Mouse (Mus musculus): ENCODE measurements around the gene Cfap97. TPM values are rescaled to one million over a fixed set of nuclear protein-coding genes. Genes with fewer than 3 reads are reported as not detected.
A peak's percentile ranks its signal among the peaks of the same experiment; 100 is the strongest.
"Not testable (repeated sequence)": the region's sequence is repeated elsewhere in the genome, so short reads cannot be mapped to it uniquely, and the experiment has no call there.

The Cfap97 gene
- total RNA-seq (2014; rRNA removed) (8.7 and 10.1 TPM in 2 replicates), polyA plus RNA-seq (2012; rRNA removed) (3.0 and 3.4 TPM in 2 replicates)

DNA sequence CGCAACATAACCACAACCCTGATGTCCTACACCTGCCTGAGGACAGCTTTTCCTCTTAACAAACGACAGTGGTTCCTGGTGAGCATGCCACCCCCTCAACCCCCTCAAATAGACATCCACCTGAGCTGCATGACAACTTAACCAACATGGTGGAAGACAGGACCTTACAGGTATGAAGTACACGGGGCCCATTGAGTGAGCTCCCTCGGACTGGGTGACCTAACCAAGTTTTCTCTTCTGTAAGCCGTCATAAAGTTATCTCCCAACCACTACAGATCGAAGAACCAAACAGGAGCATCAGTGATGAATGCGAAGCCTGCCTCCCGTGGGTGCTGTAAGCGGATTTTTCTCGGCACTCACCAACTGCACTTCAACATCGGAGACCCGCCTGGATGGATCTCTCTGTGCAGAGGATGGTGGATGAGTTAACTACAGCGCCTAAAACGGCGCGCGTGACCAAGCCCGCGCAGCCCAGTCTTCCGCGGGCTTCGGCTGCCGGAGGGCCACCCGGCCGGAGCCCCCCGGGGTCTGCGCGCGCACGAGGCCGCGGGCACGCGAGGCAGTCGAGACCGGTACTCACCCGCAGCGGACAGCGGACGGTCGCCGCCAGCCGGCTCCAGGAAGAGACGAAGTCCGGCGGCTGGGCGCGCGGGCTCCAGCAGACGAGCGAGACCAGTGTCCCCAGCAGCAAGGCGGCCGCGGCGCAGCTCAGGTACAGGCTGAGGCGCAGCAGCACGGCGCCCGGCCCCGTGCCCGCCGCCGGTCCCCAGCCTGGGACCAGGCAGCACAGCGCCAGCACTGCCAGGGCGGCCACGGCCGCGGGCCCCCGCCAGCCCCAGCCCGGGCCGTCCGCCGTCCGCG is at the start of gene Cfap97:
Gene Cfap97 (plus strand): TSS at position 570 of the 861 bp plus-strand sequence.
- no peak for TF ChIP-seq CTCF (IDR thresholded peaks at IDR 0.05; ENCODE audit: low read depth, low read length)
- no peak for TF ChIP-seq POLR2A (IDR thresholded peaks at IDR 0.05; ENCODE audit: extremely low read depth, insufficient read depth, low read length)
- 3% methylated on average over 75 of the region's 75 CpGs for WGBS
- DNase-seq (ENCODE audit: extremely low read depth, low read depth, low spot score), result no peak
- Histone ChIP-seq H3K36me3 (ENCODE audit: control insufficient read depth, insufficient read depth, low read length) (no peaks in the 10 kb centered on the region), H3K27me3 (ENCODE audit: control insufficient read depth, insufficient read depth, low read length) (no peaks in the 10 kb centered on the region), H3K4me1 (ENCODE audit: control insufficient read depth, insufficient read depth, low read length) (peaks cover 4% of the 10 kb centered on the region; the same call in 1 of the 2 replicates), H3K9ac (ENCODE audit: low read depth, low read length) (peak within 1 kb of the TSS; percentile 92), H3K4me3 (ENCODE audit: insufficient read depth, low read depth, low read length) (peak within 1 kb of the TSS; percentile 84), H3K27ac (replicated peaks; ENCODE audit: insufficient read depth, low read depth, low read length) (peak within 1 kb of the TSS; percentile 69), H3K79me2 (ENCODE audit: control insufficient read depth, insufficient read depth, low read length) (peaks cover 19% of the 10 kb centered on the region)

GRCm38 (mm10) chr8:46103434-46103833 is 48.1 kb upstream of the Cfap97 start:
- H3K9ac ChIP-seq (ENCODE audit: low read depth, low read length), result no peak overlapping the region
- 98% methylated on average over 11 of the region's 11 CpGs for WGBS
- no peak for DNase-seq (ENCODE audit: extremely low read depth, low read depth, low spot score)
- H3K79me2 ChIP-seq (ENCODE audit: control insufficient read depth, insufficient read depth, low read length), result no peaks in the 10 kb centered on the region
- H3K4me3 ChIP-seq (ENCODE audit: insufficient read depth, low read depth, low read length), result no peak overlapping the region
- H3K27ac ChIP-seq (replicated peaks; ENCODE audit: insufficient read depth, low read depth, low read length), result no peak overlapping the region
- H3K4me1 ChIP-seq (ENCODE audit: control insufficient read depth, insufficient read depth, low read length), result no peaks in the 10 kb centered on the region
- H3K27me3 ChIP-seq (ENCODE audit: control insufficient read depth, insufficient read depth, low read length), result no peaks in the 10 kb centered on the region
- H3K36me3 ChIP-seq (ENCODE audit: control insufficient read depth, insufficient read depth, low read length), result peaks cover 10% of the 10 kb centered on the region; the same call in 1 of the 2 replicates
- TF ChIP-seq POLR2A (IDR thresholded peaks at IDR 0.05; ENCODE audit: extremely low read depth, insufficient read depth, low read length) (no peak), CTCF (IDR thresholded peaks at IDR 0.05; ENCODE audit: low read depth, low read length) (no peak)

- TF ChIP-seq CTCF (IDR thresholded peaks at IDR 0.05; ENCODE audit: low read depth, low read length) (no peak), POLR2A (IDR thresholded peaks at IDR 0.05; ENCODE audit: extremely low read depth, insufficient read depth, low read length) (no peak)
- DNase-seq (ENCODE audit: extremely low read depth, low read depth, low spot score), result no peak
These were observed 43.9 kb upstream of the Cfap97 start for GRCm38 (mm10) chr8:46107690-46108089.

GRCm38 (mm10) chr8:46113421-46114170 is 38.0 kb upstream of the Cfap97 start:
- not testable (repeated sequence) for H3K4me3 ChIP-seq (ENCODE audit: insufficient read depth, low read depth, low read length); H3K27me3 ChIP-seq (ENCODE audit: control insufficient read depth, insufficient read depth, low read length); H3K4me1 ChIP-seq (ENCODE audit: control insufficient read depth, insufficient read depth, low read length); H3K9ac ChIP-seq (ENCODE audit: low read depth, low read length); H3K79me2 ChIP-seq (ENCODE audit: control insufficient read depth, insufficient read depth, low read length); H3K27ac ChIP-seq (replicated peaks; ENCODE audit: insufficient read depth, low read depth, low read length); DNase-seq (ENCODE audit: extremely low read depth, low read depth, low spot score); H3K36me3 ChIP-seq (ENCODE audit: control insufficient read depth, insufficient read depth, low read length)

More at GRCm38 (mm10) chr8:46107690-46108089, 43.9 kb upstream of the Cfap97 start:
- Histone ChIP-seq H3K4me3 (ENCODE audit: insufficient read depth, low read depth, low read length) (no peak overlapping the region), H3K4me1 (ENCODE audit: control insufficient read depth, insufficient read depth, low read length) (no peaks in the 10 kb centered on the region), H3K27ac (replicated peaks; ENCODE audit: insufficient read depth, low read depth, low read length) (no peak overlapping the region), H3K79me2 (ENCODE audit: control insufficient read depth, insufficient read depth, low read length) (no peaks in the 10 kb centered on the region), H3K9ac (ENCODE audit: low read depth, low read length) (no peak overlapping the region), H3K27me3 (ENCODE audit: control insufficient read depth, insufficient read depth, low read length) (no peaks in the 10 kb centered on the region), H3K36me3 (ENCODE audit: control insufficient read depth, insufficient read depth, low read length) (peaks cover 12% of the 10 kb centered on the region)

DNA sequence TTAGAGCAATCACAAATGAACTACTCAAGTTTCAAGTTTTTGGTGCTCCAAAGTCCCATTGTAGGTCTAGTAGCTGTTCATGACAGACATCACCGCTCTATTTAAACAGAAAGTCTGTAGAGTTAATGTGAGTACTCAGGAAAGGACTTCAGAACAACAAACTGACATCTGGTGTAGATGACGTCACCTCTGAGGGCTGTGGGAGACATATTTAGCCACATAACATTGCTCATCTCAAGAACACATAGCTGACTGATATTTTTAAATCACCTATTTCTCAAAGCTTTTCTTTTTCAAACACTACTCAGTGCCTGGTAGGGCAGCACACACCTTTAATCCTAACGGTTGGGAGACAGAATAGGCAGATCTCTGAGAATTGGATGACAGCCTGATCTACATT is 34.4 kb upstream of the Cfap97 start:
- Histone ChIP-seq H3K9ac (ENCODE audit: low read depth, low read length) (no peak overlapping the region), H3K36me3 (ENCODE audit: control insufficient read depth, insufficient read depth, low read length) (peaks cover 8% of the 10 kb centered on the region; the same call in 1 of the 2 replicates), H3K27me3 (ENCODE audit: control insufficient read depth, insufficient read depth, low read length) (no peaks in the 10 kb centered on the region), H3K27ac (replicated peaks; ENCODE audit: insufficient read depth, low read depth, low read length) (no peak overlapping the region), H3K4me1 (ENCODE audit: control insufficient read depth, insufficient read depth, low read length) (no peaks in the 10 kb centered on the region), H3K4me3 (ENCODE audit: insufficient read depth, low read depth, low read length) (no peak overlapping the region), H3K79me2 (ENCODE audit: control insufficient read depth, insufficient read depth, low read length) (no peaks in the 10 kb centered on the region)
- no peak for TF ChIP-seq POLR2A (IDR thresholded peaks at IDR 0.05; ENCODE audit: extremely low read depth, insufficient read depth, low read length)
- no peak for TF ChIP-seq CTCF (IDR thresholded peaks at IDR 0.05; ENCODE audit: low read depth, low read length)
- WGBS, result 91% methylated on average over 3 of the region's 3 CpGs
- DNase-seq (ENCODE audit: extremely low read depth, low read depth, low spot score), result no peak

Data from liver, adult 2 months (tissue).